Mouse (Mus musculus): Measurements from ENCODE around the gene Fetub.

Fetub gene

DNA sequence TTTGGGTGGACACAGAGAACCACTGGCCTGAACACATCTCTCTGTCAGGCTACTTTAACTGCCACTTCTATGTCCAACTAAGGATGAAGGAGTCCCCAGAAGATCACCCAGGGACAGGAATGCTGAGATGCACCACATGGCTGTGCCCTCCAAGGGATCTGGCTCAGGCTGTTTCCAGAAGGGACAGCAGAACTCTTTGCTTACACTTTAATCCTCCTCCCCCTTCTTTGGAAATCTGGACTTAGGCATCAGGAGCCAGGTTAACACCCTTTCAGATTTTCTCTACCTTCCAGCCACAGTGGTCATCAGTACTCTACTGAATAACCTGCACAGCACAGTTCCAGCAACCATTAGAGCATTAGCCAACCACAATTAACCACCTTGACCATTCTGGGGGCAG, 45.2 kb downstream of the Fetub start:
- no peak for DNase-seq (ENCODE audit: low read depth, low spot score)

DNA sequence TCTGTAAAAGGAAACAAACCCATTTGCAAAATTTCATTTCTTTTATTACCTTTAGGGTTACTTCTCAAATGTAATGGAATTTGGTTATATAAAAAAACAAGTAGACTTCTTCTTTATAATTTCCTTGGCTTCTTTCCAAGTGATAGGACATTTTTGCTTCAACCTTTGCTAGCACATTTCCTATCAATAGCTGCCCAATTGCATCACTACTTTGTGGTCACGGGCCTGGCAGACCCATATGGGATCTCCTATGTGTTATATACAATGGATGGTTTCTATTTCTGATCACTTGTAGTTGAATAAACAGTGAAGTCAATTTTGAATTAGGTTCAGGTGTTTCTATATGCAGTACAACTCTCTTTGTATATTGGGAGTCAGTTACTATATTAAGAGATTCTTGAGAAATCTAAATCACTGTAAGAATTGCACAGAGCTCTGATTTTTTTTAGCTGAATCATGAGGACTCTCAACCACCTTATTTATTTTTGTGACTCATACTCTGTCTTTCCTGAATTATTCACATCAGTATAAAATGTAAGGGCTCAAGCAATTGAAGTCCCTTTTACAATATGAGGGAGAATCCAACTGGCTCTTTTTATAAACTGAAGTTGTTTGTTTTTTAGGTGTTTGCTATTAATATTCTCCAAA, 49.4 kb downstream of the Fetub start:
- DNase-seq (ENCODE audit: low read depth, low spot score), result no peak
